Mouse (Mus musculus) T-helper 1 cell (primary cell): Measurements from ENCODE around the gene Ncbp1.

Source experiments
- in situ Hi-C: fragments of 300-600 bp; cut with MboI, MseI; formaldehyde crosslinking; loops from one replicate; pipeline ENCODE4 v1.15.1; 2025; ENCODE audit warnings: high pct_unique_total_duplicates

Gene Ncbp1

GRCm38 (mm10) chr4:46126541-46126940 lies 11.9 kb upstream of the Ncbp1 start:
- in situ Hi-C loops = loop anchor here (10.0 kb wide), 1 partner anchor 172 kb away; no protein-coding TSS in a partner anchor

GRCm38 (mm10) chr4:46129311-46130004 lies 9.0 kb upstream of the Ncbp1 start:
- in situ Hi-C loops = loop anchor here (10.0 kb wide), 1 partner anchor 175 kb away; no protein-coding TSS in a partner anchor

- in situ Hi-C loops = no loop called here
Measured at GRCm38 (mm10) chr4:46130221-46130620, 8.2 kb upstream of the Ncbp1 start.

DNA sequence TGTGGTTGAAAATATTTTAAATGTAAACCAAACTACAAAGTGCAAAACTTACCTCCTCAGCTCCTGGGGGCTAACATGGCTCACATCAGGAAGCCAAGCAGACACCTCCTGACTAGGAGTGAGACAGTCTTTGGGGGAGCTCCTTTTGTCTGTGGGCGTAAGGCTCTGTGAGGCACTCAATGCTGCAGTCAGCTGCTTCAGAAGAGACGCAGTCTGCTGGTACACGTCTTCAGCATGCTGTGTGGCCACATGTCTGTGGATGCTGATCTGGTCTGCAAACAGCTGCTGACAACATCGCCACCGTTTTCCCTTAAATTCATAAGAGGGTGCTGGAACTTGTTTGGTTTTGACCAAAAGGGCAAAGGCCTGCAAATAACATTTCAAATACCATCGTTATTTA lies 6.6 kb upstream of the Ncbp1 start:
- in situ Hi-C loops = no loop called here

DNA sequence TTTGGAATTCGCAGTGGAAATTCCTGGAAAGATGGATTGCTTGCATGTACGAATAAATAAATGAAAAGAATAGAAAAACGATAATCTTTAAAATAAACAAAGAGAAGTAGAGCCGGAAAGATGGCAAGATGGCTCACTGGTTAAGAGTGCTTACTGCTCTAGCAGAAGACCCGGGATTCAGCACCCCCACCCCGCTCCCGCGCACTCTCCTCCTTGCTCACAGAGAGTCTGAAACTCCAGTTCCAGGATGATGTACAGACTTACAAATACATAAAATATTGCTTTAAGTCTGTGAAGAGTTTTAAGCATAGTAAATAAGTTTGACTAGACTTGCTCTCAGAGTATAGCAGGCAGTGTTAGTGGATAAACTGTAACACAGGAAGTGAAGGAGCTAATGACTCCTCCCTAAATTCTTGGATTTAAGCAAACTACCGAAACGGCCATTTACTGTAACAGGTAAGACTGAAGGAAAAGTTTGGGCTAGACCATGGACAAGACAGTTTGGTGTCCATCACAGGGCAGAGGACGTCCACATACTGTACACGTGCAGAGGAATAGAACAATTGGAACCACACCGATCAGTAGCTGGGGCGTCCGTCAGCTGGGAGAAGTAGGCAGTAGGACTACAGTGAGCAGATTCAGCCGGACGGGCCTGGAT lies 655 bp upstream of the Ncbp1 start:
- in situ Hi-C loops = no loop called here

GRCm38 (mm10) chr4:46144323-46144722 lies 5.9 kb downstream of the Ncbp1 start:
- in situ Hi-C loops = loop anchor here (5.0 kb wide), 1 partner anchor 48 kb away; no protein-coding TSS in a partner anchor

GRCm38 (mm10) chr4:46146881-46147280 lies 8.5 kb downstream of the Ncbp1 start:
- in situ Hi-C loops = no loop called here

DNA sequence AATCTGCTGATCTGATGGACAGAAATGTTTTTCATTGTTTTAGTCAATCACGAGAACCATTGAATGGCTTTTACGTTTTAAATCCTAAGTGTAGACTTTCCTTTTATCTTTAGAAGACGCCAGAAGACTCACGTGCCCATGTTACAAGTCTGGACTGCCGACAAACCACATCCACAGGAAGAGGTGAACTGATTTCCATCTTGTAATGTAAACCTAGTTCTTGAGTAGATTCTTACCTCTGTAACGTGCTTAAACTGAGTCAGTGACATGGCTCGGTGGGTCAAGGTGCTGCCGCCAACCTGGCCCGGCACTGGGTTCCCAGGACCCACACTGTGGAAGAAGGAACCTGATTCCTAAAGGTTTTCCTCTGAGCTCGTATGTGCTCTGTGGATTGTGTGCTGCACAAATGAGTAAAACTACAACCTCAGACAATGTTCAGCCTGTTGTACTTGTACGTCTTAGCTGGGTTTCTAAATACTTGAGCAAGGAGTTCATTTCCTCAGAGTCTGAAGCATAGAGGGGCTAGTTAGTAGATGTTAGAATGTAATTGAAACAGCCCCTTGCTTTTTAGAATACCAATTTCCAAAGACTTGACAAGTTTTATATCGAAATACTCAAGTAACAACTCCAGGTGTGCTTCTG lies 13.6 kb downstream of the Ncbp1 start:
- in situ Hi-C loops = no loop called here

DNA sequence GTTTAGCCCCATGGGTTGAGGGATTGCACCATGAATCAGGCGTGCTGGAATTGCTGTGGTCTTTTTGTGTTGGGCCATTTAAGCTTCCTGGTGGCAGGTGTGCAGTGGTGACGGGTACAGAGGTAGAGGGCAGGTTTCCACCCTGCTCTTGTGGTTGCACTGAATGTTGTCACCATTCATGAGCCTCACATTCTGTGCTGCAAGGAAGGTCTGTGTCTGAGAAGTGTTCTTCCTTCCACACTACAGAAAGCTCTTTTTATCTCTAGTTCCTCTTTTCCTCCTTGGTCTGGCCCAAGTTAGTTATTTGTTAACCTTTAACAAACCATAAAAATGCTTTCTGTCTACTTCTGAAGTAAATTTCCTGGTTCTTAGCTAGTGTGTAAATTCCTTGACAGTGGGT lies 25.6 kb downstream of the Ncbp1 start:
- in situ Hi-C loops = no loop called here

GRCm38 (mm10) chr4:46165831-46166230 lies 27.4 kb downstream of the Ncbp1 start:
- in situ Hi-C loops = no loop called here

- in situ Hi-C loops = no loop called here
Measured at GRCm38 (mm10) chr4:46171761-46172160, 33.3 kb downstream of the Ncbp1 start.

DNA sequence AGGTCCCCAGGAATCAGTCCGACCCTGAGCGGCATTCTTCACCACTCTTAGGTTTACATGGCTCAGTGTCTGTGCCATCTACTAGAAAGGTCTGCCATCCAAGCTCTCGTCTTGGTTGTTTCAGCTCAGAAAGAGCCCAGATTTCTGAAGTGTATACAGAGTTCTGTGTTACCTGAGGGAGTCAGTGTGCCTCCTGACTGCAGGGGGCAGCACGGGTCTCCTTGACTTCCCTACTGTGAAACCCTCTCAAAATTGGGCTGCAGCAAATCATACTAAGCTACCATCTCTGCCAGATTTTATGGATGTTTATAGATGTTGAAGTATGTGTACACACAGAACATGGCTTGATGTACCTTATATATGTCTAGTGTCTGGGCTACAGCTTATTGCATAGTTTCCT lies 37.9 kb downstream of the Ncbp1 start:
- in situ Hi-C loops = loop anchor here (25.0 kb wide), 1 partner anchor 311 kb away; the partner anchor contains the start of gene Nans

GRCm38 (mm10) chr4:46177018-46177417 lies 38.6 kb downstream of the Ncbp1 start:
- in situ Hi-C loops = loop anchor here (25.0 kb wide), 1 partner anchor 310 kb away; the partner anchor contains the start of gene Nans

DNA sequence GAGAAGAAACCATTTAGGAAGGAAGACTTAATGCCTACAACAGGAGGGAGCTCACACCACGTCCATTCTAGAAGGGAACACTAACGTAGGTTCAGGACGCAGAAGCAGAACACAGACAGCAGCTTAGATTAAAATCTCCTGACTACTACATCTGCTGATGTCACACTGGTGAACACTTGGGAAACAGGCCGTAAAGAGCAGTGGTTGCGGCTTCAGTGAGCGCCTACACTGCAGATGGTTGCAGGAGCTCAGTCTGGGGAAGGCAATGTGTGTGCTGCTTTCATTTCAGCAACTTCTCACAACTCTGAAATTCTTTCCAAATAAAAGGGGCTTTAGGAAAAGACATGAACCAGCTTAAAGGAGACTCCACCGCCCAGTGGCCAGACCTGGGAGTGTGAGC lies 39.1 kb downstream of the Ncbp1 start:
- in situ Hi-C loops = loop anchor here (25.0 kb wide), 1 partner anchor 310 kb away; the partner anchor contains the start of gene Nans

DNA sequence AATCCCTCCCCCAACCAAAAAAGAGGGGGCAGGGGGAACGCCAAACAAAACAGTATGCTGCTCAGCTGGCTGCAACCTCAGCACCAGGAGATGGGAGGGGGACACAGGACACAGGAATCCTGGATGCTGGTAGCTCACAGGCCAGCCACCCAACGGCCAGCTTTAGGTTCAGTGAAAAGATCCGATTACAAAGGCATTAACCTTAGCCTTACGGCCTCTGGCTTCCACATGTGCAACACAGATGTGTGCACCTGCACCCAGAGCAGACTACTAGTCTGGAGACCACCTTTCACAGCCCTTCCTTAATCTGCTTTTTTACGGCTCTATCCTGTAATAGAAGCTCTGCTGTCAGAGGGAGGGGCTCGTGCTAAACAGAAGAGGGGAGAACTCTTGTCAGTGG lies 42.8 kb downstream of the Ncbp1 start:
- in situ Hi-C loops = loop anchor here (25.0 kb wide), 1 partner anchor 306 kb away; the partner anchor contains the start of gene Nans

- in situ Hi-C loops = loop anchor here (25.0 kb wide), 1 partner anchor 305 kb away; the partner anchor contains the start of gene Nans
Measured at GRCm38 (mm10) chr4:46182181-46182580, 43.8 kb downstream of the Ncbp1 start.

- in situ Hi-C loops = loop anchor here (25.0 kb wide), 1 partner anchor 302 kb away; the partner anchor contains the start of gene Nans
Measured at GRCm38 (mm10) chr4:46185423-46185822, 47.0 kb downstream of the Ncbp1 start.

DNA sequence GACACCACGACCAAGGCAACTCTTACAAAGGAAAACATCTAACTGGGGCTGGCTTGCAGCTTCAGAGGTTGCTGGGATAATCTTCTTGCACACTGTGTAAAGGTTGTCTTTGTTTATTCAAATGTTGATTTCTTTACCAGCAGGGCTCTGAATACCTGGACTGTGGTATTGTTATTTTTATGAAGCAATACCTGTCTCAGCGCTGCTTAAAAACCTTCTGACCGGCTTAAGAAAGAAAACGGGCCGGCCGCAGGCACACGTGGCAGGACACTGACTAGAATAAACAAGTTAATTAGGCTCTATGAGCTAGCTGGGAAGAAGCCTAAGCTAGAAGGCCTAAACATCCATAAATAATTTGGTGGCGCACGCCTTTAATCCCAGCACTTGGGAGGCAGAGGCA lies 47.5 kb downstream of the Ncbp1 start:
- in situ Hi-C loops = loop anchor here (25.0 kb wide), 1 partner anchor 301 kb away; the partner anchor contains the start of gene Nans

- in situ Hi-C loops = loop anchor here (25.0 kb wide), 1 partner anchor 301 kb away; the partner anchor contains the start of gene Nans
Measured at GRCm38 (mm10) chr4:46186466-46186865, 48.1 kb downstream of the Ncbp1 start.

GRCm38 (mm10) chr4:46192011-46192410 lies 53.6 kb downstream of the Ncbp1 start:
- in situ Hi-C loops = loop anchor here (5.0 to 25.0 kb wide), 2 partner anchors 50 to 295 kb away; partner anchors contain the start of gene Nans

GRCm38 (mm10) chr4:46195781-46196487 lies 57.5 kb downstream of the Ncbp1 start, which contains the start of gene Xpa:
Gene Xpa, minus strand, starts transcription at chr4:46196311.
- in situ Hi-C loops = loop anchor here (25.0 kb wide), 1 partner anchor 291 kb away; the partner anchor contains the start of gene Nans
